Mouse (Mus musculus) spleen, postnatal 36 days (tissue): Measurements from ENCODE around the gene Ip6k3.
A peak's percentile ranks its signal among the peaks of the same experiment; 100 is the strongest.

ENCODE experiments used
- DNase-seq, 2 experiments: peaks; one replicate each; pipeline ENCODE4 v3.0.0; 2022; ENCODE audit warnings: low spot score in 2 of 2, mixed read lengths in 1 of 2

Gene Ip6k3

DNA sequence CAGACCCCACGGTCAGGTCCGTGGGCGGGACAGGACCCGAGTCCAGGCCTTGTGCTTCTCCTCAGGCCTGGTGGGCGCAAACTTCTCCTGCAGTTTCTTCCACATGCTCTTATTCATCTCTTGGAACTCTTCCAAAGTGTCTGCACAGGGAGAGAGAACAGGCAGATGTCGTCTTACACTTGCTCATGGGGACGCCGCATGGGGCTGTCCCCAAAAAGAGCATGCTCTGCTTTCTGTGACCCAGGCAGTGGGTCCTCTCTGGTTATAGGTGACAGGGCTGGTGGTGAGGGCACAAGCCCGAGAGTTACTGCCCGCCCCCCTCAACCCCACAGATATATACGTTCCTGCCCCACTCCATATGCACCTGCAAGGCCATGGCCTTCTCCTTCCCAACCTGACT, 44.9 kb downstream of the Ip6k3 start:
- DNase-seq: no peak

- no peak for DNase-seq
Measured at GRCm38 (mm10) chr17:27121781-27122180, 45.8 kb downstream of the Ip6k3 start.

DNA sequence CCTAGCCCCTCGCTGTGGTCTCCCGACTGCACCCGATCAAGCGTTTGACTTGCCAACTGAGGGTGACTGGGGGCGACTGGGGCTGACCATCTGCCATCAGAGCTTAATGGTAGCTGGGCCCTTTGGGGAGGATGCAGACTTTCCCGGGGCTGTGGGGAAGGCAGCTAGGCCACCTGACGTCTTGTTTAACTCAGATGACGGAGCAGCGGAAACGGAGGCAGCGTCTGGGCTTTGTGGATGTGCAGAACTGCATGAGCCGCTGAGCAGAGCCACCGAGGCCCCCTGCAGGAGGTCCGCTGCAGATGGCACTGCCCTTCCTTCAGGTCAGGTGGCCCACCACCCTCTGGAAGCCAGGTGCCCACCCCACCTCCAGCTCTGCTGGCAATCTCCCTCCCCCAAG, 46.3 kb downstream of the Ip6k3 start:
- no peak for DNase-seq

DNA sequence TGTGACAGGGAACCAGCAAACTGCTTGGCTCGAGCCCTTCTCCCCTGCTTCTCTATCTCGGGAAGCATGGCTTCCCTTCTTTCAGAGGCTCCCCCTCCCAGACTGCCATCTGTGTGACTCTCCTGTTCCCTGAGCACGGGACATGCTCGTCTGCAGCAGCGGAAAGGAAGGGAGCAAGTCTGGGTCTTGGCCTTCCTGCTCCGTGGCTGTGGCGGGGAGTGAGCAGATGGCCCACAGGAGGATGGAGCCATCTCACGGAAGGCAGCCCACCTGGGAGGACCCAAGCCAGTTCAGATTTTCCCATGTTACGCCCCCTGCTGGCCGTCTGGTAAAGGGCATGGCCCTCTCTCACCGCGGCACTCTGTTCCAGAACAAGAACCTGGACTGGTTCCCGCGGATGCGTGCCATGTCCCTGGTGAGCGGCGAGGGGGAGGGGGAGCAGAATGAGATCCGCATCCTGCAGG, 47.0 kb downstream of the Ip6k3 start:
- no peak for DNase-seq

DNA sequence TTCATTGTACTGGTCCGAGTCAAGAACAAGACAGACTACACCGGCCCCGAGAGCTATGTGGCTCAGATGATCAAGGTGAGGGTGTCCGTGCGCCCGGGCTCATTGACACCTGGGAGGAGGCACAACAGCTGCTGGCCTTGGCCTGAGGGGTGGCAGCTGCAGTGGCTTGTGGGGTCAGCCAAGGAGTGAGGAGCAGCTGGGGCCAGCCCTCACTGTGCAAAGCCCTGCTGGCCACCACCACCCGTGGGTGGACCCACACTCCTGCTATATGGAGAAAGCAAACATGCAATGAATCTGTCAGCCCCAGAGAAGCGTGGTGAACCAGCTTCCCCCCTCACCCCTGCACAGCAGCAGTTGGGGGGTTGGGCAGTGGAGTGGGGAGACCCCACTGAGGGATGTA, 47.6 kb downstream of the Ip6k3 start:
- no peak for DNase-seq

GRCm38 (mm10) chr17:27119540-27119895, 48.1 kb downstream of the Ip6k3 start:
- no peak for DNase-seq

DNA sequence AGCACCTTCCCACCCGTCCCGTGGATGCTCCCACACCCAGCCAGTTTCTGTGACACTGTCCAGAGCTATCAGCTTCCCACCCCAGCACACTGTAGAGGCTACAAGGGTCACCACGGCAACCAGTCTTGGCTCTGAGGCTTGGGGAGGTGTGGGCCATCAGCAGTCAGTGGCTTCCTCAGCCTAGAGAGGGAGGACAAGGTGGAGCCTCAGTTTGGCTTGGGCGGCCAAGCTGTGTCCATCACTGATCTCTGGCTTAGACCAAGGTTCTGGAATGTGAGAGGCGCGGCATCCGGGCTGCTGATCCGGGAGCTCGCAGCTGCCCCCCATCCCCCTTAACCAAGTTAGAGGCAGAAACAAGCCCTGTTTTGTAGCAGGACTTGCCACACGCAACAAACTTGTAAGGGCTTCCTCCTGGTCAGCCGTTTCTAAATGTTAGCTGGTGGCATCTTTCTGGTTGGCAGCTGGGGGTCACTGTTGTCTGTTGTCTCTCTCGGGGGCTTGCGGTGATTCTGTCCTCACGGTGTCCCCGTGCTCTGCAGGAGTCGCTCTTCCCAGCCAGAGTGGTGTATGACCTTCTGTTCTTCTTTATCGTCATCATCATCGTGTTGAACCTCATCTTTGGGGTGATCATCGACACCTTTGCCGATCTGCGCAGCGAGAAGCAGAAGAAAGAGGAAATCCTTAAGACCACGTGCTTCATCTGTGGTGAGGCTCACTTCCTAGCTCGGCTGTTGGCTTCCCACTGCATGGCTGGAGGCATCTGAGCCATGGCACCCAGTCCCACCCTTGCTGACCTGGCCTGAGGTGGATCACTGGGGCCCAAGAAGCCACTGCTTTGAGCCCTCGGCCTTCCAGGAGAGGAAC, 48.7 kb downstream of the Ip6k3 start:
- DNase-seq: no peak

DNA sequence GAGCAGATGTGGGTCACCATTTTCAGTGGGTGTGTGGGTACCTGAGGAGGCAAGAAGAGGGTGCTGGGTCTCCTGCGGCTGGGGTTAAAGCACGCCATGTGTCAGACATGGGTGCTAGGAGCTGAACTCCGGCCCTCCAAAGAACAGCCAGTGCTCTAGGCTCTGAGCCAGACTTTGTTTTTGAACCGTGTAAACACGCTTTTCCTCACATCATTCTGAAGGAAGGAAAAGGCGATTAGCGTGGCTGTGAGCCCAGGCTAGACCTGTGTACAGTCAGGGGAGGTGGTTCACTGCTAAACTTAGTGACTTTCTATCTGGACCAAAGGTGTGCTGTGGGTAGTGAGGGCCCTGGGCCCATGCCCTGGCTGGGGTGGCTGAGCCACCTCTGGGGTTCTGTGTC, 57.5 kb downstream of the Ip6k3 start:
- DNase-seq: no peak

DNA sequence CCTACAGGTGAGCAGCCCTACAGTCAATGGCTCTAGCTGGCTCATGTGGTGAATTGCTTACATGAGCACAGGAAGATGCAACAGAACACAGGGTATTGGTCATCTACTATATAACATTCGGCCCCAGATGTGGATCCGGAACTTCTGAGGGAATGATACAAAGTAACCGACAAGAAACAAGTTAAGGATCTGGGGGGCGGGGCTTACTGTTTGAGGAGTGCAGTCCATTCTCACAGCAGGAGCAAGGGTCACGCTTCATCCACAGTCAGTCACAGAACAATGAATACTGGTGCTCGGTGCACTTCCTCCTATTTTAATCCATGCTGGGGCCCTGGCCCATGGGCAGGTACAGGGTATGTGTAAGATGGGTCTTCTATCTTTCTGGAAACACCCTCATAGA, 59.7 kb downstream of the Ip6k3 start:
- no peak for DNase-seq

DNA sequence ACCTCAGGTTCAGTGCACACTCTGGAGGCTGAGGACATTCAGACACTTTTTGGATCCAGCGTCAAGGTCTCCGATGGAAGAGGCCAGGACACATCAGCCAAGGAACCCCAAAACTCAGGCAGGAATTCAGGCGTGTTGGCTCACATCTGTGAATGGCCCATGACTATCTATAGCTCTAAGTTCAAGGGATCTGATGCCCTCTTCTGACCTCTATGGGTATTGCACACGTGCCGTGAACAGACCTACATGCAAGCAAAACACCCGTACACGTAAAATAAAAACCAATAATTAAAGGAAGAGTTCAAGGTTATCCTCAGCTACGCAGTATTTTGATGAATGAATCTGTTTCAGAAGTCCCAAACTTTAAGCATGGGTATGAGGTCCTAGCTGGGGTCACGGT, 60.9 kb downstream of the Ip6k3 start:
- peak in 1 of 2 experiments; percentile 25 for DNase-seq

- DNase-seq: no peak
Measured at GRCm38 (mm10) chr17:27105698-27106470, 61.7 kb downstream of the Ip6k3 start.

DNA sequence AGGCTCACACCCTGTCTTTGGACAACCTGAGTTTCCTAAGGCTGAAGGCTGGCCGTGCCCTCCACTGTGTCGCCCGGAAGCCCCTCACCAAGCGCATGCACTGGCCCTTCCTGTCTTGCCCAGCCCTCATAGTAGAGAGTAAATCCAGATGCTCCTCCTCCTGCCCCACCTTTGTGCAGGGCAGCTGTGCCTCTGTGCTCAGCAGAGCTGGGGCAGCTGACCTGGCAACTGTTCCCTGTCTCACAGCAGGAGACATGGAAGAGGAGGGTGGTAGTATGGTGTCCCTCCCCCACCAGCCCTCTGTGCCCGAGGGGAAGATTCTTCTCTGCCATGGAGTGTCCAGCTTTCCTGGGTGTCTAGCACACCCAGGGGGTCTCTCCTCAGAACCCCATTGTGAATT, 65.9 kb downstream of the Ip6k3 start:
- no peak for DNase-seq

- no peak for DNase-seq
Measured at GRCm38 (mm10) chr17:27095690-27096089, 71.9 kb downstream of the Ip6k3 start.
